Mouse (Mus musculus) liver, embryonic 11.5 days (tissue): Measurements from ENCODE around the gene Tbca. TPM values are rescaled to one million over a fixed set of nuclear protein-coding genes. Genes with fewer than 3 reads are reported as not detected.
A peak's percentile ranks its signal among the peaks of the same experiment; 100 is the strongest.

ENCODE experiments used
- ATAC-seq: fragments of 200-750 bp; cut with Nextera tagmentation; replicated peaks from 2 replicates; pipeline ENCODE4 v1.8.0; 2017; ENCODE audit warnings: moderate number of reproducible peaks, mild to moderate bottlenecking, moderate TSS enrichment, moderate library complexity; ENCODE audit not compliant: low FRiP score
- DNase-seq: peaks from one replicate; pipeline ENCODE4 v3.0.0-alpha.2; 2017; ENCODE audit warnings: low spot score
- H3K27ac ChIP-seq: fragments of 300-500 bp; sonication (generic); 2 replicates; pipeline ENCODE4 v1.5.1; 2014; ENCODE audit warnings: mild to moderate bottlenecking, low read depth, low read length, control low read depth
- H3K27me3 ChIP-seq: fragments of 300-500 bp; sonication (generic); replicated peaks from 2 replicates; pipeline ENCODE4 v1.6.1; 2014; ENCODE audit warnings: low read length, mixed read lengths; ENCODE audit not compliant: control insufficient read depth, insufficient read depth
- H3K36me3 ChIP-seq: fragments of 300-500 bp; sonication (generic); 2 replicates; pipeline ENCODE4 v1.6.1; 2014; ENCODE audit warnings: mild to moderate bottlenecking, low read length, moderate library complexity, mixed read lengths; ENCODE audit not compliant: control insufficient read depth, insufficient read depth
- H3K4me1 ChIP-seq: fragments of 300-500 bp; sonication (generic); replicated peaks from 2 replicates; pipeline ENCODE4 v1.6.1; 2014; ENCODE audit warnings: low read length, mixed read lengths; ENCODE audit not compliant: control insufficient read depth, insufficient read depth
- H3K4me2 ChIP-seq: fragments of 300-500 bp; sonication (generic); 2 replicates; pipeline ENCODE4 v1.6.1; 2014; ENCODE audit warnings: mild to moderate bottlenecking, control low read depth, moderate library complexity
- H3K4me3 ChIP-seq: fragments of 300-500 bp; sonication (generic); 2 replicates; pipeline ENCODE4 v1.5.1; 2014; ENCODE audit warnings: low read depth, low read length, control low read depth
- H3K9ac ChIP-seq: fragments of 300-500 bp; sonication (generic); 2 replicates; pipeline ENCODE4 v1.6.1; 2014; ENCODE audit warnings: low read depth, low read length, control low read depth
- H3K9me3 ChIP-seq: fragments of 300-500 bp; sonication (generic); 2 replicates; pipeline ENCODE4 v1.6.1; 2016; ENCODE audit warnings: low read length, inconsistent platforms, mixed read lengths; ENCODE audit not compliant: control insufficient read depth
- WGBS: fragments of 180-500 bp; shearing (Covaris S2); extraction: QIAGEN DNeasy Blood & Tissue Kit; methylation state at CpG from one replicate; pipeline ENCODE4 v1.1.7; 2014; 5-methylcytosine and 5-hydroxymethylcytosine counted together
- polyA plus RNA-seq: library from polyadenylated mRNA; unstranded; fragments of >200 nt; fragmentation: Nextera tagmentation; extraction: Ambion mirVana; gene quantifications from 2 replicates; pipeline ENCODE4 v1.2.1, GENCODE M21; 2014

Tbca gene
- 183 and 200 TPM in 2 replicates for polyA plus RNA-seq

DNA sequence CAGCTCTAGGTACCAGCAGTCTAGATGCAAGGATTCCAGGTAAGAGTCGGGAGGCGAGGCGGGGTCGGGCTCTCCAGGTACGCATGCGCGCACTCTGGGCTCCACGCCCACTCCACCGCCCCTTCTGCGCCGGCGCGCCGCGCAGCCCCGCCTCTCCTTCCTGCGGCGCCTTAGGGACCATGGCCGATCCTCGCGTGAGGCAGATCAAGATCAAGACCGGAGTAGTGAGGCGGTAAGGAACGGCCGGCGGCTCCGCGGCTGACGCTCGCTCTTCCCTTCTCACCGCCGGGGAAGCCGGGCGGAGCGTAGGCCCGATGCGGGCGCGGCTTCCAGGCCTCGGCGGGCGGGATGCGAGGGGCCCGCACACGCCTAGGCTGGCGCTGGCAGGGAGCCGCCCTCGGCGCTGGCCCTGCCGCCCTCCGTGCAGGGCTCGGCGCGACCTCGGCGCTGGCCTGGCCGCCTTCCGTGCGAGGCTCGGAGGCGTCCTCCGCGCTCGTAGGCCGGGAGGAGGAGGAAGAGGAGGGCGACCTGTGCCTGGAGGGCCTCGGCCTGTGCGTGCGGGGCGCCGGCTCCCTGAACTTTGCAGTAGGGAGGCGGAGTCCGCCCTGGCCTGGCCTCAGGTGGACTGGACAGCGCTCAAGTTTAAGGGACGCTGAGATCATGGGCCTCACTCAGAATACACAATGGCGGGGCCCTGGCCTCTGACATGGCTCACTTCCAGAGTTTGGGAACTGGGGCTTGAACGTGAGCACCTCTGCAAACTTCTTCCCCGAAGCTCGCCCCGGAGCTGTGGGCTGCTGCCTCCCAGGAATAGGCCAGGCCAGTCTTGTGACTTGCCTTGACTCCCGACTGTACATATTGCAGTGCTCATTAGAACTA is at the start of gene Tbca:
Tbca (plus strand) TSS at position 140 of the 879 bp plus-strand sequence.
- Histone ChIP-seq H3K27ac (peak within 1 kb of the TSS; percentile 84), H3K27me3 (no peaks in the 10 kb centered on the region), H3K9ac (peak within 1 kb of the TSS; percentile 94), H3K4me2 (peak within 1 kb of the TSS; percentile 90), H3K9me3 (no peaks in the 10 kb centered on the region), H3K36me3 (no peaks in the 10 kb centered on the region), H3K4me3 (peak within 1 kb of the TSS; percentile 95), H3K4me1 (peaks cover 13% of the 10 kb centered on the region)
- peak; percentile 95 for ATAC-seq
- under 1% methylated on average over 81 of the region's 81 CpGs for WGBS
- DNase-seq = peak; percentile 94

GRCm38 (mm10) chr13:94745176-94745575 is 43.5 kb upstream of the Tbca start:
- H3K36me3 ChIP-seq = no peaks in the 10 kb centered on the region
- no peaks in the 10 kb centered on the region for H3K9me3 ChIP-seq
- ATAC-seq (no peak), DNase-seq (no peak)
- no peaks in the 10 kb centered on the region for H3K4me1 ChIP-seq
- no peak overlapping the region for H3K9ac ChIP-seq
- no peaks in the 10 kb centered on the region for H3K27me3 ChIP-seq
- H3K4me3 ChIP-seq = no peak overlapping the region
- no peak overlapping the region for H3K4me2 ChIP-seq
- H3K27ac ChIP-seq = no peak overlapping the region
- 55% methylated on average over 1 of the region's 1 CpGs for WGBS

DNA sequence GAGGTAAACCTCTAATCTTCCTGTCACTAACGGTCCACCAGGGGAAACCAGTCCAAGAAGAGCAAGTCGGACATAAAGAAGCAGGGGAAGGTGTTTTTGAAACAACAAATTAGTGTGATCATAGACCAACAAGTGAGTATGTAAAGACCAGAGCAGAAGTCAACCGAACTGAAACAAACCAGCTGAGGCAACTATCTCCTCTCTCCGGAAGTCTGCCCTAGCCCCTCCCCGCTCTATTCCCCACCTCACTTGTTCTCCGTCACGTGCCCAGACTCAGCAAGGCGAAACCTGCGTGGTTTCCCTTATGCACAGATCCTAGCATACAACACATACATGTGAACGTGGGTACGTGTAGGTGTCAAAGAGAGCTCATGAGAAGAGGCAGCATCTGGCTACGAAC is 22.9 kb upstream of the Tbca start:
- Histone ChIP-seq H3K9me3 (no peaks in the 10 kb centered on the region), H3K4me1 (no peaks in the 10 kb centered on the region), H3K27ac (no peak overlapping the region), H3K27me3 (no peaks in the 10 kb centered on the region), H3K9ac (no peak overlapping the region), H3K4me3 (no peak overlapping the region), H3K36me3 (no peaks in the 10 kb centered on the region), H3K4me2 (no peak overlapping the region)
- WGBS = 83% methylated on average over 12 of the region's 12 CpGs
- ATAC-seq (no peak), DNase-seq (no peak)

- DNase-seq (no peak), ATAC-seq (no peak)
- no peaks in the 10 kb centered on the region for H3K27me3 ChIP-seq
- no peaks in the 10 kb centered on the region for H3K36me3 ChIP-seq
- no peak overlapping the region for H3K4me2 ChIP-seq
- H3K4me1 ChIP-seq = no peaks in the 10 kb centered on the region
- no peaks in the 10 kb centered on the region for H3K9me3 ChIP-seq
- H3K27ac ChIP-seq = no peak overlapping the region
- WGBS = 43% methylated on average over 3 of the region's 3 CpGs
- H3K4me3 ChIP-seq = no peak overlapping the region
- H3K9ac ChIP-seq = no peak overlapping the region
Observed at GRCm38 (mm10) chr13:94768460-94769154, 20.1 kb upstream of the Tbca start.

DNA sequence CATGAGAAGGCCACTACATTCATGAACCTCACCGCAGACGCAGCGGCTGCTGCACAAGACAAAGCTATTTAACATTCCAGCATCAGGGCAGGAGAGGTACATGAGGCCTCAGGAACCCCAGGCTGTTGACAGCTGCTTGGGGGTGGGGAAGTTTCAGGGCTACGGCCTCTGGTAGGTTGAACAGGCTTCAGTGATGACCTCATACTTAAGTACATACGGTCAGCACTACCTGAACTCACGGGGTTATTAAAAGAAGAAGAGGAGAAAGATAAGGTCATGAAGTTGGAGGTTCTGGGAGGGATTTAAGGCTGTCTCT is 19.6 kb upstream of the Tbca start:
- Histone ChIP-seq H3K4me1 (no peaks in the 10 kb centered on the region), H3K27ac (no peak overlapping the region), H3K4me3 (no peak overlapping the region), H3K4me2 (no peak overlapping the region), H3K9ac (no peak overlapping the region), H3K27me3 (no peaks in the 10 kb centered on the region), H3K9me3 (no peaks in the 10 kb centered on the region), H3K36me3 (no peaks in the 10 kb centered on the region)
- DNase-seq (no peak), ATAC-seq (no peak)
- 57% methylated on average over 6 of the region's 6 CpGs for WGBS

DNA sequence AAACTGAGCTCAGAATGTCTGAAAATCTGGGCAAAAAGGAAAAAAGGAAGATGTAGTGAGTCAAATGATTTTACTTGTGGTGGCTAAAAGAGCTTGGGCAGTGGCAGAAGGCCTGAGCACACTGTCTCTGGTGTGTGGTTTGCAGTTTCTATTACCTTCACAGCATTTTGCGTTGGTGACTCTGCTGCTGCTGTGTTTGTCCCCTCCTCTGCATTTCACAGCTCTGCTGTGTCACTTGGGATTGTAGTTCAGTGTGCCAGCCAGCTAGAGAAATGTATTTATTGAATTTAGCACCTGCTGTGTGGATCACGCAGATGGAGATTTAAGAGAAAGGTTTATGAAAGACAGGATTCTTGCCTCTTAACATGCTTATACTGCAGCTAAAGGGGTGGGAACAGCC is 1.8 kb upstream of the Tbca start:
- WGBS = 71% methylated on average over 2 of the region's 2 CpGs
- DNase-seq (no peak), ATAC-seq (no peak)
- Histone ChIP-seq H3K9ac (no peak overlapping the region), H3K4me3 (no peak overlapping the region), H3K36me3 (no peaks in the 10 kb centered on the region), H3K9me3 (no peaks in the 10 kb centered on the region), H3K4me1 (peaks cover 6% of the 10 kb centered on the region), H3K4me2 (no peak overlapping the region), H3K27ac (no peak overlapping the region), H3K27me3 (no peaks in the 10 kb centered on the region)

- ATAC-seq (no peak), DNase-seq (no peak)
- Histone ChIP-seq H3K36me3 (no peaks in the 10 kb centered on the region), H3K27ac (no peak overlapping the region), H3K4me2 (no peak overlapping the region), H3K9ac (no peak overlapping the region), H3K9me3 (no peaks in the 10 kb centered on the region), H3K4me3 (no peak overlapping the region), H3K27me3 (no peaks in the 10 kb centered on the region), H3K4me1 (peaks cover 14% of the 10 kb centered on the region)
- WGBS = 68% methylated on average over 1 of the region's 1 CpGs
Observed at GRCm38 (mm10) chr13:94794689-94795088, 6.0 kb downstream of the Tbca start.

DNA sequence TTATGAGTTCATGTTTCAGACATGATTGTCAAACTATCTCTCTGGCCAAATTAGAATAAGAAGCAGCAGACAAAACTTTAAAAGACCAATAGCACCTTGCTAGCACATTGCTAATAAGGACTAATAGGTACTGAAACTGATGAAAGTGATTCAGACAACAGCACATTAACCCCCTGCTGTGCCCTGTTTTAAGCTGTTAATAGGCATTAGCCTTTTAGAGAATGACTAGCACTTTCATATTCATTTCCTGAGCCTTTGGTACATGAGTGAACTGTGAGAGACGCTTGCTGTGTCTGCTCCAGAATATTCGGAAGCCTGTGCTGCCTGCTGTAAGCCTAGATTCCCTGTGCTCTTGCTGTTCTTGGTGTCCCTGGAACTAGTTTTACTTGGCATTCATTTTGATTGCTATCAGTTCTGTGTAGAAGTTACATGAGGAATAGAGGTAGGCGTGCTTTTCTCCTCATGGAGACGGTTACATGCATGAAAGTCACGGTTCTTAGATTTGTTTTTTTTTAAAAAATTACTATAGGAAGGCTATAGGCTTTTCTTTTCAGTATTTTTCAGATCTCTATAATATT is 14.9 kb downstream of the Tbca start:
- WGBS = 86% methylated on average over 5 of the region's 5 CpGs
- no peaks in the 10 kb centered on the region for H3K9me3 ChIP-seq
- no peak overlapping the region for H3K4me3 ChIP-seq
- no peak overlapping the region for H3K27ac ChIP-seq
- no peaks in the 10 kb centered on the region for H3K27me3 ChIP-seq
- H3K36me3 ChIP-seq = no peaks in the 10 kb centered on the region
- H3K4me2 ChIP-seq = no peak overlapping the region
- peaks cover 6% of the 10 kb centered on the region for H3K4me1 ChIP-seq
- no peak overlapping the region for H3K9ac ChIP-seq
- no peak for DNase-seq
- ATAC-seq = no peak
